Mouse (Mus musculus) c-Kit-positive CD71-positive TER-119-positive erythroid progenitor cells, embryonic 14.5 days (primary cell): ENCODE measurements around the gene Nxn.

Experiments used
- DNase-seq: peaks from one replicate; pipeline ENCODE4 v3.0.0-alpha.2; 2013; ENCODE audit warnings: low spot score

Gene Nxn

DNA sequence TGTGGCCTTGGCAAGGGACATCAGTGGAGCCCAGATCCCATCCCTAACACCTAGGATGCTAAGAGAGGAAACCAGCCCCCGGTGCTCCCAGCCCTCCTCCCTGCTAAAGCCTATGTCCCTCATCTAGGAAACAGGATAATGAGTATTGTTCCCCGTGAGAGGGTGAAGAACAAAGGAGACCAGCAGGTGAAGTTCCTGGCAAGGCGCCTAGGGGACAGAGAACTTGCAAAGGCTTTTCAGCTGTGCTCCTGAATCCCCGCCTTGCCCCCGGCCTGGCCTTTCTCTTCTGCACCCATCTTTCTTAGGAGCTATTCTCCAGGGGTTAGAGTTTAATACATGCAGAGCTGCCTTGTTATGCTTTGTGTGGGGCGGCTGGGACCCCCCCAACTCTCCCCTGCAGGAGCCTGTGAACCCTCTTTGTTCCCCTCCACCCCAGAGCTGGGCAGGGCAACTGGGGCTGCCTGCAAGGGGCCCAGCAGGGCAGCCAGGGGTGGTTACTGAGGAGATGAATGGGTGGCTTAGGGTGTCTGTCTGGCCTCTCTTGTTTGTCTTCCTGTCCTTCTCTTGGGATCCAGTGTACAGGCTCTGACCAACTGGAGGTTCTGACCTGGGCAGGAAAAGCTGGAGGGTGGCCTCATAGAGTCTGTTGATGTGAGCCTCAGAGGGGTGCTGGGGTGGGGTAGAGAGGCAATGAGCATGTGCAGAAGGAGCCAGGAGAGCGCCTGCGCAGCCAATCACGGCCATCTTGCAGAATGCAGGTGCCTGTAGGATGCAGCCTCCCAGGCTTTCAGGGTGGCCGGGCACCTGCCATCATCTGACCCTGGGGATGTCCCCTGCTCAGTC lies 138.5 kb downstream of the Nxn start:
- DNase-seq, result no peak

DNA sequence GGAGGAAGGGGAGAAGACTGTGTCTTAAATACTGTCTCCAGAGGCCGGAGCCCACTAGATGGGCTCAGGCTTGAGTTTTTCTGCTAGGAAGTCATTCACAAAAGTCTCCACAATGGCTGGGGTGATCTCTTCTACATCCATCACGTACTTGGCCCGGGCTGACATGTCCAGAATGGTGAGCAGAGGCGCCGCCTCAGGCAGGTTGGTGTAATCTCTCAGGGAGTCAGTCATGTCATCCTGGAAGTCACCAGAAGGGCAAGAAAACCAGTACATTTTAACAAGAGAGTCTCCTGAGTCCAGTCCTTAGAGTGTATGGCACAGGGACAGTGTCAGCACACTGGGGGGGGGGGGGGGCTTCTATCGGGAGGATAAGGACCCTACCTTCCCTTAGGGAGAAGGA lies 140.4 kb downstream of the Nxn start:
- DNase-seq, result no peak

DNA sequence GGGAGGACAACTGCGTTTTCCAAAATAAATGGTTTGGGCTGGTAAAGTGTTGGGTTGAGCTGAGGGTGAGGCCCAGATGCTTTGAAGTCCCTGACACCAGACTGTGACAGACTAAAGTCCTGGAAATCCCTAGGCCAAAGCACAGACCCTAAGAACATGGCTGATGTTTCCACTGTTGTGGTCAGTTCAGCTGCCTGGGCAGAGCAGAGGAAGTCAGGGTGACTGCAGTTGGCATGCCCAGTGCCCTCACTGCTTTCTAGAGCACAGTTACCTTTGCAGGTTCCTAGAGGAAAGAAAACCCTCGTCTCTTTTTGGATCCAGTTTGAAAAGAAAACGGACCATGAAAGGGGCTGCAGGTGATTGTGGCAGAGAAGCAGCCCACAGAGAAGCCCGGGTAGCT lies 141.6 kb downstream of the Nxn start:
- no peak for DNase-seq

DNA sequence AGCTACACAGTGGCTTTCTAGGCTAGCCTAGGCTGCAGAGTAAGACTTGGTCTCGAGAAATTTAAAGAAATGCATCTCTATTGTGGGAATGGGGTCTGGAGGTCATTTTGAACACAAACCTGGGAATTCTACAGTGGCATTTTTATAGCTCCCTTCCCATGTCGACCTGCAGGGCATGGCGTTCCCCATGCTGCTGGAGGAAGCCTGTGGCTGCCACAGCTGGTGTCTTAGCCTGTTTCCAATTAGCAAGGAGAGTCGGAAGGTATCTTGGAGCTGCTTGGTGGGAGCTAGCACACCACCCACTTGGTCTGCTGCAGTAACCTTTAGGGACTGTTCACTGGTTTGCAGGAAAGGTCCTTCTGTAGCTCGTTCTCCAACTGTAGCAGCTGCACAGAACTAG lies 142.8 kb downstream of the Nxn start:
- DNase-seq, result no peak

DNA sequence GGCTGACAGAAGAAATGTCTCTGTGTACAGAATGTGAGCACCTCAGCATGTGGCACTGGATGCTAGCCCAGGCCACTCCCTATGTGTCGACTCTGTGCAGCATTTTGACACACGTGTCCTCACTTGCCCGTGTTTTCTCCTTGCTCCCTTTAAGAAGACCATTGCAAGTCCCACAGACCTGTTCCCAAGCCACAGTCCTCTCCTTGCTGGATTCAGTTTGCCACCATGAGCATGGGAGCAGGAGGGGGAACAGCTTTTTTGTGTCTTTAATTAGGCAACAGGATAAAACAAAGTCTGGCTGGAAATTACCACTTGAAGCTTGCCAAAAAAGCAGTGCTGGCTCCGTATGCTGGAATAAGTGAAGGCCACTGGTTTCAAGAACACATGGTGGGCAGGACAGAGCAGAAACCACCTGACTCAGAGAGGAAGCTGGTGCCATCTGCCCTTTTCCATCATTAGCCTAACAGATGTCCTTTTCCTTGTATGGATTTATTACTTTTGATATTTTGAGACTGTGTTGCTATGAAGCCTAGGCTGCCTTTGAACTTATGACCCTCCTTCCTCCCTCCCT lies 143.4 kb downstream of the Nxn start:
- DNase-seq, result no peak

DNA sequence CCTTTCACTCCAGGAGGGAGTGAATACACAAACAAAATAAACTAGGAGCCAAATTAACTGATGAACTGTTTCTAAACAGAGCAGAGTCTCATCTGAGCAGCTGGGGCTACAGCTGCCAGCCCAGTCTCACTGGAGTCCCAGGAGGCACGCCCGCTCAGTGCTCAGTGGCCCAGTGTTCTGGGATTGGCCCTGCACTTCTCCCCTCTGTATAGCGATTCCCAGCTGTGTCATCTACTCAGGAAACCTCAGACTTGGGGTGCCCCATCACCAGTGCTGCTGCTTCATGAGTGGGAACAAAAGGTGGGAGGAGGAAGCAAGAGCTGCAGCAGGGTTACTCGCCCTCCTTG lies 145.0 kb downstream of the Nxn start:
- DNase-seq, result no peak

DNA sequence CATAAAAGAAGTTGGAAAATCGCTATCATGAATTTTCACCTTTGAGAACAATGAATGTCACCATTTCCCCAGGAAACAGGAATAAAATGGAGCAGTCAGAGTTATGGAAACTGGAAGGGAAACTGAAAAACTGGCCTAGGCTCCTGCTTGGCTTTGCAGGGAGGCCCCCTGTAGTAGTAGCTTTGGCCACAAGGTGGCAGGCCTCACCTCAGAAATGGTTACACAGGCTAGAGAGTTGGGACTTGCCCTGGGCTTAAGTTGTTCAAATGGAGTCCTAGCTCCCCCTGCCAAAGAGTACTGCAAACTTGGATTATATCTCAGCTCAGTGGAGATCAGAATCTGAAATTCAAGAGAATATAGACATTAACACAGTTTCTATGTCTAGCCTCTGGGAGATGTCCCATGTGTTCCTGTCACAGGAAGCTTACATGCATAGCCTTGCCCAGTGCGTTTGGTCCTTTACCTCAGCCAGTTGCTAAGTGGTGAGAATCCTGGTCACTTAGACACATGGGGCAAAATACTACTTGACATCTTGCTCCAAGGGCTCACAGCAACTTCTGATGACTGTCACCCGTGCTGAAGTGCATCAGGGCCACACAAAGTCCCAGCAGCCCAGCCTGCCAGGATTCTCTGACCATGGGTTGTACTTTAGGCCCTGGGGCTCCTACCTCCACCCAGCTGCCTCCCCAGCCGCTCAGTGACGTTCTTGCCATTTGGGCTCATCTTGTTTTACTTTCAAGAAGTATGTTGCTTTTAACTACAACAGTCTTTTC lies 145.6 kb downstream of the Nxn start:
- peak; percentile 32 for DNase-seq

DNA sequence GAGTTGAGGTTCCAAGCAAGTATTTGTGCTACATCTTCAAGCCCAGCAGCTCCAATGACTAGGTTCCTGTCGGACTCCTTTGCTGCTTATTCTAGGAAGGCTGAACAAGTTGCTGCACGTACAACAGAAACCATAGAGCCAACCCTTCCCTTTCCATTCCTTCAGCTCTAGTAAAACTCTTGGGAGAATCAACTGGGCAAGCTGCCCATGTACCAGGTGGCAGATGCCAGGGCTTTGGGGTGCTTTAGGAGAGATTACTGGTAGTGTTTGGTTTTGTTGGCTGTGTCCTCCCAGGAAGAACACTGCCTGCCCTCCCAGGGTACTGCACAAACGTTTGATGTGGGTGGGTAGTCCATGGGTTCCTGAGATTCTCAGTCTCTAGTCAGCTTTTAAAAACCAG lies 146.9 kb downstream of the Nxn start:
- DNase-seq, result no peak

DNA sequence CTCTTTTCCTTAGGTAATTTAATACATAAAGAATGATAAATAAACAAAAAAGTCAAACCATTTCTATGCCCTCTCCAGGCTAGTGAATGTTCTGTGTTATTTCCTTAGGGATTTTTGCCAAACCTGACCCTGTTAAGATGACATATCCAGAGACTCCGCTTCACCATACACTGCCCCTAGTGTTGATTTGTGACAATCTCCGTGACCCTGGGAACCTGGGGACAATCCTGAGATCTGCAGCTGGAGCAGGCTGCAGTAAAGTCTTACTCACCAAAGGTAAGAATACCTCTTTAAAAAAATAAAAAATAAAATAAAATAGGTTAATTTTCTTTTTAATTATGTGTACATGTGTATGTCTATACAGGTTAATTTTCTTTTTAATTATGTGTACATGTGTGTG lies 151.7 kb downstream of the Nxn start:
- DNase-seq, result no peak

DNA sequence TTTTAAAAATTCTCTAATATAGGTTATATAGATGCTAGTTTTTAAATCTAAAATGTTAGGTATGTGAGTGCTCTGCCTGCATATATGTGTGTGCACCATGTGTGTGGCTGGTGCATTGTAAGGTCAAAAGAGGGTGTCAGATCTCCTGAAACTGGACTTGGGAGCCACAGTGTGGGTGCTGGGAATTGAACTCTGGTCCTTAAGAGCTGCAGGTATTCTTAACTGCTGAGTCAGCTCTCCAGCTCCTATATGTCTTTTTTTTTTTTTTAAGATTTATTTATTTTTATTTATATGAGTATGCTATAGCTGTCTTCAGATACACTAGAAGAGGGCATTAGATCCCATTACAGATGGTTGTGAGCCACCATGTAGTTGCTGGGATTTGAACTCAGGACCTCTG lies 152.5 kb downstream of the Nxn start:
- DNase-seq, result no peak

DNA sequence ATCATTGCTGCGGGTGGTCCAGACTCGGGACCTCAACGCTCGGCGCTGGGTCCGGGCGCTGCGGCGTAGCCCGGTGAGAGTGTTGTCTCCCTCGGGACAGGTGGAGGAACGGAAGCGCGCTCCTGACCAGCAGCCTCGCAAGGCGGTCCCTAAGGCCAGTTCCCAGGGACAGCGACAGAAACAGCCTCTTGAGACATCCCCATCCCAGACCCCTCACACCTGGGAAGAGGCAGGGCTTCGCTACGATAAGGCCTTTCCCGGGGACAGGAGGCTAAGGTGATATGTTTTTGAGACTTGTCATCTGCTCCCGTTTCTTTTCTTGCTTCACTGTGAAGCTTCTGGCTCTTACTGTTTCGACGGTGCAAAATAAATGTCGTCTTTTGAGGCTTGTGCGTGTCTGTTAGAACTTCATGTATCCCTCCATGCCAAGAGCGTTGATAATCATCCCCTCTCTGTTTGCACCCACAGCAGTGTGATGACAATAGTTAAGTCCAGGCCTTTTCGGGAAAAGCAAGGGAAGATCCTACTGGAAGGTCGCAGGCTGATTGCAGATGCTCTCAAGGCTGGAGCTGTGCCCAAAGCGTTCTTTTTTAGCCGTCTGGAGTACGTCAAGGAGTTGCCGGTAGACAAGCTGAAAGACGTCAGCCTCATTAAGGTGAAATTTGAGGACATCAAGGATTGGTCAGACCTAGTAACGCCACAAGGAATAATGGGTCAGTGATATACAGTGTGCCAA lies 155.0 kb downstream of the Nxn start:
- peak; percentile 21 for DNase-seq

DNA sequence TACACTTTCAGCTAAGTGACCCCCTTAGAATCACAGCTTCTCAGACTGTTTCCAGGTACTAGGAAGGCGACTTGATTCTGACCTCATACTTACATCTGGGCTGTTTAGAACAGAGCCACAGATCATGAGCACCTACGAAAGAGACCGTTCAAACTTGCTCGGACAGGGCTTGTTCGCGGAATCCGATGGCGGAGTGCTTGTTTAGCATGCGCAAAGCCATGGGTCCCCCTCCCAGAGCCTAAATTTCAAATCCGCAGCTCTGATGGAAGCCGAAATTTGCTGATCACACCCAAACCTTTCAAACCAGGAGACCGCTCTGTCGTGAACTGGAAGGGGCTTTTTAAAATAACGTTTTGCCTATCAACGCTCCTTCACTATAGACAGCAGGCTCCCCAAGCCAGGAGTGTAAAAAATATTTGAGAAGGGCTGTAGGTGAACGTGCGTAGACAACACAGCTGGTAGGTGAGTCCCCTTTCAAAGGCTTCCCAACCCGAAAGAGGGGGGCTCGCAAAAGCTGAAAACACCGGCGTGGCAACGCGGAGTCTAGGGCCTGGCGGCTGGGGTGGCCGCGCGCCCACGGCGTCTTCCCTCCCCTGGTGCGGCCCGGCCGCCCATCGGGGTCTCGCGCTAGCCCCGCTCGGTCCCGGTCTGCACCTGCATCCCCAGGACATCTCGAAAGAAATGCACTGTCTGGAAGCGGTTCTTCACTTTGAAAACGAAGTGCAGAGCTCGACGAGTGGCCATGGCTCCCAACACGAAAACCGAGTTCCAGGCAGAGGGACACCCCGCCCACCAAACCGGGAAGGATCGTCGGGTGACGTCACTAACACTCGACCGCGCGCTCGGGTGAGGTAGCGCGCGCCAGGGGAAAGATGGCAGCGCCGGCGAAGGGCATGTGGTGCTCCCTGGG lies 155.8 kb downstream of the Nxn start, which contains the start of the genes Mrm3 and Glod4:
Gene Mrm3, plus strand, starts transcription at position 815 of the 910 bp plus-strand sequence.
Gene Glod4, minus strand, starts transcription at position 825 of the 910 bp plus-strand sequence.
- DNase-seq, result peak; percentile 85

DNA sequence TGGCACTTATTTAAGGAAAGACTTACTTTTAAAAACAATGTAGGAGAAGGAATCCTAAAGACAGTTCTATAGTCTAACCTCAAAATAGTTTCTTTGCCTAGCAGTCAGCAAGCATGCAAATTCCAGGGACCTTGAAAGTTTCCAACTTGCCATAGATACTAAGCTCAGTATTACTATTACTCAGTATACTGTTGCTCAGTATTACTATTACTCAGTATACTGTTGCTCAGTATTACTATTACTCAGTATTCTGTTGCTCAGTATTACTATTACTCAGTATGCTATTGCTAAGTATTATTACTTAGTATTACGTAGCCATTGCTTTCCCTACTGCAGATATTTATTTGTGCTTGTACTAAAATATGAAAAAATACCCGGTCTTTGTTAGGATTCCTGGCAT lies 159.2 kb downstream of the Nxn start:
- DNase-seq, result no peak

DNA sequence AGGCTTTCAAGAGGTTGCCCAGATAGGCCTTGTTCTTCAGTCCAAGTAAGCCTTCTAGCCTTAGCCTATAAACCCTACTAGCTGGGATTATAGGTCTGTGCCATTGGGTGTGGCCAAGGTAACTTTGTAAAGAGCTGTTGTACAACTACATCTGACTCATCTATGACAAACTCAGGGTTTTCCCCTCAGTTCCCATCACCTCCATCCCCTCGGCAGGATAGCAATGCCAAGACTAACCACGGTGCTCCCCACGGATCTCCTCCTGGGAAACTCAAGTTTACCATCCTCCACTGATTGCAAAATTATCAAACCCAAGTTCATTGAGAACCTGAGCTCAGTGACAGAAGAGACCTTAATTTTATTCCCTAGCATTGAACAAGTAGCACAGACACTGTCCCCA lies 162.8 kb downstream of the Nxn start:
- no peak for DNase-seq

DNA sequence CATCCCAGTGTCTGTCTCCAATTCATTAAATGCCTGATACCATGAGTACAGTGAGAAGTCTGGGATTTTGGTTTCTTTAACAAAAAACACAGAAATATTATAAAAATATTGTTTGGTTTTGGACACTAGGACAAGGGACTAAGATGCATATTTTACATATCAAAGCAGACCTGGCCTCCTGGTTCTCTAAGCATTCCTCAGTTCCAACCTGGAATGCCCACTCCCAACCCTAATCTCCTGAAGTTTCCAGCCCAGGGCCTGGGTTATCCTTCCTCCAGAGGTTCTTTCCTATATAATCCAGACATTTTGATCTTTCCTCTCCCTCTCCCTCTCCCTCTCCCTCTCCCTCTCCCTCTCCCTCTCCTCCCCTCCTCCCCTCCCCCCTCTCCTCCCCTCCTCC lies 173.9 kb downstream of the Nxn start:
- DNase-seq, result no peak

DNA sequence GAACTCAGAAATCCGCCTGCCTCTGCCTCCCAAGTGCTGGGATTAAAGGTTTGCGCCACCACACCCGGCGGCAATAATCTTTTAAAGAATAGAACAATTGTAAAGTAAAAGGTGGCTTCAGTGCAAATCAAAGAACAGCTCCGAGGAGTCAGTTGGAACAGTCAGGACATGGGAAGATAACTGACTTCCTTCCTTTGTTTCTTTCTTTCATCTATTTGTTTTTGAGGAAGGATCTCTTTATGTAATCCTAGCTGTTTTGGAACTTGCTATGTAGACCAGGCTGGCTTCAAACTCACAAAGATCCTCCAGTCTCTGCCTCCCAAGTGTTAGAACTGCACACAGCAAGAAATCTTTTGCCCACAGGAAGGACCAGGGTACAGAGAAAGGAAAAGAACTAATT lies 174.3 kb downstream of the Nxn start:
- no peak for DNase-seq

DNA sequence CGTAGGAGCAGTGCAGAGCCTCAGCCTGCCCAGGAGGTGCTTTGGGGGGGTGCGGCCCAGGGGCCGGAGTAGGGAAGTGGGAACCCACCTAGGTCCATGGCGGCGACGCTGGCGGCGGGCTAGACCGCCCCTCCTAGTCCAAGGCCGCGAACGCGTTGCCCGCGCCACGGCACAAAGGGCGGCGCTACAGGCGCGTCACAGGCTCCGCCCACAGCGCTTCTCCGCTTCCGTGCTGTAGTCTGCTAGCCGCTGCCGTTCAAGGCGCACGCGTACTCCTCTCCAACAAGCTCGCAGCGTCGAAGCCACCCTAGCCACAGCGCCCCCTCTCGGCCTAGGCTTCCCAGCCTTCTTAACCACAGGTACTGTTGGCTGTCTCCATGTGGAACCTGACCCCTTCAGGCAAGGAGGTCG lies 181.5 kb downstream of the Nxn start, which contains the start of the genes Dbil5 and Gemin4:
Gene Dbil5, plus strand, starts transcription at position 219 of the 411 bp plus-strand sequence.
Gene Gemin4, minus strand, starts transcription at position 275 of the 411 bp plus-strand sequence.
- DNase-seq, result peak; percentile 97

DNA sequence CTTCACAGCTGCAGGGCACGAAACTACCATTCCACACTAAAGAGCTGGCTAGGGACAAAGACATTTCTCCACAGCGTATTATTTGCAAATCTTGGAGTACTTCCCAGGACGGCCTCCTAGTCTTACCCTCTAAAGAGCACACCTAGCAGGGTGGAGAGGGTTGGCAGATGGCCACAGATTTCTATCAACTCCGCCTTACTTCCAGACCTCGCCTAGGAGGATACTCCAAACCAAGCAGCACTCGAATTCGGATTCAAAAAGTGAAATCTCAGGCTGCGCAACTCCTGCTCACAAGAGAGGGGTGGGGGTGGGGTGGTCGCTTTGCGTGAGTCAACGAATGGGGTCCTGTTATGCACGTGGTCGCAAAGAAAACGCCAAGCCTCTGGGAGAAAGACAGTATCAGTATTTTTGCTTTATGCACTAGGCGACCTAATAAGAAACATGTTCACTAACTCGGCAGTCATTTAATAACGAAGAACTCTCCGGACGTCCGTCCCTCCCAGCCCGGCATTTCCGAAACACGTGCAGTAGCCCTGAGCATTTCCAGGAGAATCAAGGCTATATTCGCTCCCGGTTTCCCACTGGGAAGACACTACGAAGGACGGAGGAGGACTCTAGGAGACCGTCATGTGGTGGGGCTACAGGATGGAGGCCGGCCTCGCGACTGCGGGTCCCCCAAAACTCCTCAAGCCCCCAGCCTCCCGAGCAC lies 182.1 kb downstream of the Nxn start:
- DNase-seq, result peak; percentile 41

DNA sequence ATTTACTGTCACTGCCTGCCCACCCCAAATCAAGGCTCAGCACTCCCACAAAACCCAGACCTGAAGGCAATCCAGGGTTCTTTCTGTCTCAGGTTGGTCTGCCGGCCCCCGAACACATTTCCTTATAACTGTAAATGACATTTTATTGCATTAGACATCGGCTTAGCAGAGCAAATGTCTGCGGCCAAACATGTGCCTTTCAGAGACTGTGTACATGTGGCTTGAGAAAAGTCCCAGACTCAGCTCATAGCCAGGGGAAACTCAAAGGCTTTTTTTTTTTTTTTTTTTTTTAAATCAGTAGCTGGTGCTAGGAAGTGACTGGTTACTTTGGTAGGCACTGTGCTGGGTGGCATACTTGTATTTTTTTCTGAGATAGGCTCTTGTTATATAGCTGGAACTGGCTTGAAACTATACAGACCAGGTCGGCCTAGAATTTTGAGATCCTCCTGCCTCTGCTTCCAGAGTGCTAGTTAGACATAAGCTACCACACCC lies 182.8 kb downstream of the Nxn start:
- no peak for DNase-seq

DNA sequence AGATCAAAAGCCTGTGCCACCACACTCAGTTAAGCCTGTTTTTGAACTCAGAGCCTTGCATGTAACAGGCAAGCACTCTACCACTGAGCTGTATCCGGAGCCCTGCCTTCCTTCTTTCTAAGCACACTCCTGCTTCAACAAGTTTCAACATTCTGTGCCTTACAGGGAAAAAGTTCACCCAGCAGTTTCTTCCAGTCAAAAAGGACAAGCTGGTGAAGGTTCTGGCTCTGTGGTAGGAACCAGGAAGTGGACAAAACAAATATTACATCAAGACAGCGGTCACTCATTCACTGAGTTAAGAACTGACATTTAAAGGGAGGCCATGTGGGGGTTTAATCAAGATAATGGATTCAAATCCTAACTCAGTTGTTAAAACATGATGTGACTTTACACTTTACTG lies 183.9 kb downstream of the Nxn start:
- no peak for DNase-seq
